Mouse (Mus musculus): ENCODE results near the gene Tex22.

The Tex22 gene

GRCm38 (mm10) chr12:113103846-113104451 lies 29.6 kb downstream of the Tex22 start:
- DNase-seq: no peak

- DNase-seq: no peak
Measured at GRCm38 (mm10) chr12:113106386-113106785, 32.1 kb downstream of the Tex22 start.

GRCm38 (mm10) chr12:113107431-113108124 lies 33.3 kb downstream of the Tex22 start:
- DNase-seq: no peak

GRCm38 (mm10) chr12:113108528-113109283 lies 34.4 kb downstream of the Tex22 start:
- no peak for DNase-seq

GRCm38 (mm10) chr12:113109801-113110200 lies 35.5 kb downstream of the Tex22 start:
- no peak for DNase-seq

- DNase-seq: no peak
Measured at GRCm38 (mm10) chr12:113114141-113114540, 39.8 kb downstream of the Tex22 start.

- no peak for DNase-seq
Measured at GRCm38 (mm10) chr12:113114856-113115538, 40.7 kb downstream of the Tex22 start.

GRCm38 (mm10) chr12:113119516-113120410 lies 45.5 kb downstream of the Tex22 start:
- DNase-seq: peak; percentile 78

- no peak for DNase-seq
Measured at GRCm38 (mm10) chr12:113124726-113125125, 50.4 kb downstream of the Tex22 start.

GRCm38 (mm10) chr12:113130732-113131131 lies 56.4 kb downstream of the Tex22 start:
- DNase-seq: no peak

GRCm38 (mm10) chr12:113131601-113132000 lies 57.3 kb downstream of the Tex22 start:
- DNase-seq: no peak

GRCm38 (mm10) chr12:113132567-113132966 lies 58.3 kb downstream of the Tex22 start:
- no peak for DNase-seq

- no peak for DNase-seq
Measured at GRCm38 (mm10) chr12:113133260-113133659, 59.0 kb downstream of the Tex22 start.

GRCm38 (mm10) chr12:113133861-113134403 lies 59.6 kb downstream of the Tex22 start:
- DNase-seq: no peak

GRCm38 (mm10) chr12:113134502-113134901 lies 60.2 kb downstream of the Tex22 start:
- no peak for DNase-seq

GRCm38 (mm10) chr12:113135401-113135800 lies 61.1 kb downstream of the Tex22 start:
- no peak for DNase-seq

- DNase-seq: no peak
Measured at GRCm38 (mm10) chr12:113136492-113137020, 62.3 kb downstream of the Tex22 start.

- no peak for DNase-seq
Measured at GRCm38 (mm10) chr12:113137260-113138213, 63.2 kb downstream of the Tex22 start.

GRCm38 (mm10) chr12:113138291-113138690 lies 64.0 kb downstream of the Tex22 start:
- no peak for DNase-seq

Measured in embryo, embryonic 11 days (tissue).